8 mouse cellular contexts compared by ENCODE assay signal in the genomic region with DNA sequence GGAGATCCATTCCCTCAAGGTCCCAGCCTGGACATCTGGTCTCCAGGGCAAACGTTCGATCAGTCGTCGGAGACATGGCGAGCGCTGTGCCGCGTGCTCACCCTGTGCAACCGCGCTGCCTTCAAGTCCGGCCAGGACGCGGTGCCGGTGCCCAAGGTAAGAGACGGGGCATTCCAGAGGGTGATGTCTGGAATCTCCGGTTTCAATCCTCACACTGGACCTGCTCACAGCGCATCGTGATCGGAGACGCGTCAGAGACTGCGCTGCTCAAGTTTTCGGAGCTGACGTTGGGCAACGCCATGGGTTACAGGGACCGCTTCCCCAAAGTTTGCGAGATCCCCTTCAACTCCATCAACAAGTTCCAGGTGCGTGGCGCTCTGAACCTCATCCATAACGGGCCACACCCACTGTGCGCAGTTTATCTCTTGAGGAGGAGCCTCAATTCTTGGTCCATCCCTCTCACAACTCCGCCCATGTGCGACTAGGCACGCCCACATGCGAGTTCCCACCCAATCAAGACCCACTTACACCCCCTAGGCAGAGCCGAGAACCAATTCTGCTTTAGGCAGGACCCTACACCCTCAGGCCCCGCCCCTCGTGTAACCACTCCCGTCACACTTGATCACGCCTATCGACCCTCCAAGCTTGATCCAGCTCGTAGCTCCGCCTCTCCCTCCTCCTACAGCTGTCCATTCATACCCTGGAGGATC. TPM values are rescaled to one million over a fixed set of nuclear protein-coding genes. Genes with fewer than 3 reads are reported as not detected.
A peak's percentile ranks its signal among the peaks of the same experiment; 100 is the strongest.
DNase-seq lines count a peak whose midpoint lies in the region; ATAC-seq lines count a peak whose summit lies in the region.

No protein-coding gene starts in this region.

- WGBS in forebrain, embryonic 14.5 days, result 1% methylated on average over 43 of the region's 43 CpGs
- 2% methylated on average over 43 of the region's 43 CpGs for WGBS in hindbrain, embryonic 10.5 days
- 2% methylated on average over 43 of the region's 43 CpGs for WGBS in lung, embryonic 16.5 days

- no peak overlapping the region for H3K27ac ChIP-seq in forebrain, embryonic 14.5 days (ENCODE audit: low read depth, low read length)
- 0 out of 2 replicates have a peak overlapping the region, but pooled peaks have one; percentile 25 for H3K27ac ChIP-seq in hindbrain, embryonic 10.5 days
- H3K27ac ChIP-seq in lung, embryonic 16.5 days (ENCODE audit: low read length), result no peak overlapping the region

- no peaks in the 10 kb centered on the region for H3K9me3 ChIP-seq in forebrain, embryonic 14.5 days (replicated peaks; ENCODE audit: control insufficient read depth, low read length)
- H3K9me3 ChIP-seq in hindbrain, embryonic 10.5 days, result no peaks in the 10 kb centered on the region
- no peaks in the 10 kb centered on the region for H3K9me3 ChIP-seq in lung, embryonic 16.5 days (ENCODE audit: control insufficient read depth, low read length)

- peak overlapping the region; percentile 56 for H3K4me2 ChIP-seq in forebrain, embryonic 14.5 days (ENCODE audit: low read length)
- H3K4me2 ChIP-seq in lung, embryonic 16.5 days (ENCODE audit: low read depth, low read length), result peak overlapping the region; percentile 52

- H3K9ac ChIP-seq in forebrain, embryonic 14.5 days (ENCODE audit: low read length), result peak overlapping the region; percentile 29; the same call in 1 of the 2 replicates
- peak overlapping the region; percentile 22; the same call in 1 of the 2 replicates for H3K9ac ChIP-seq in lung, embryonic 16.5 days (ENCODE audit: low read length)

- peak; percentile 68 for ATAC-seq in CD4-positive, CD25-positive, alpha-beta regulatory T cell, adult 4 months
- peak; percentile 89 for ATAC-seq in forebrain, embryonic 14.5 days
- peak; percentile 93 for ATAC-seq in lung, embryonic 16.5 days (ENCODE audit: low read depth)

- DNase-seq in adrenal gland, postnatal 4 days (ENCODE audit: low spot score in 2 of 2), result peak; percentile 45 to 72
- peak; percentile 89 for DNase-seq in forebrain, embryonic 14.5 days (ENCODE audit: low spot score)
- DNase-seq in hindbrain, embryonic 10.5 days (ENCODE audit: low spot score), result peak; percentile 90
- DNase-seq in layer of hippocampus, adult 9-11 months, result peak; percentile 66
- peak; percentile 44 for DNase-seq in ovary, postnatal 14 days (ENCODE audit: low spot score)
- DNase-seq in thymus, postnatal 10 days (ENCODE audit: low spot score in 2 of 2), result peak; percentile 50 to 67

- peaks cover 11% of the 10 kb centered on the region for H3K27me3 ChIP-seq in forebrain, embryonic 14.5 days (replicated peaks; ENCODE audit: control insufficient read depth, insufficient read depth, low read length)
- peaks cover 41% of the 10 kb centered on the region for H3K27me3 ChIP-seq in hindbrain, embryonic 10.5 days (ENCODE audit: insufficient read depth, poor library complexity, severe bottlenecking)
- H3K27me3 ChIP-seq in lung, embryonic 16.5 days (ENCODE audit: control insufficient read depth, insufficient read depth, low read depth, low read length), result peaks cover 16% of the 10 kb centered on the region

- no peaks in the 10 kb centered on the region for H3K36me3 ChIP-seq in forebrain, embryonic 14.5 days (ENCODE audit: control insufficient read depth, insufficient read depth, low read length)
- H3K36me3 ChIP-seq in hindbrain, embryonic 10.5 days, result no peaks in the 10 kb centered on the region
- H3K36me3 ChIP-seq in lung, embryonic 16.5 days (ENCODE audit: control insufficient read depth, insufficient read depth, low read length), result no peaks in the 10 kb centered on the region

- H3K4me3 ChIP-seq in forebrain, embryonic 14.5 days (ENCODE audit: low read depth, low read length), result peak overlapping the region; percentile 22
- peak overlapping the region; percentile 51 for H3K4me3 ChIP-seq in hindbrain, embryonic 10.5 days
- peak overlapping the region; percentile 38 for H3K4me3 ChIP-seq in lung, embryonic 16.5 days (ENCODE audit: low read length)

- H3K4me1 ChIP-seq in forebrain, embryonic 14.5 days (ENCODE audit: control insufficient read depth, insufficient read depth, low read length), result peaks cover 4% of the 10 kb centered on the region
- peaks cover 21% of the 10 kb centered on the region for H3K4me1 ChIP-seq in hindbrain, embryonic 10.5 days (replicated peaks)
- peaks cover 2% of the 10 kb centered on the region; the same call in 1 of the 2 replicates for H3K4me1 ChIP-seq in lung, embryonic 16.5 days (replicated peaks; ENCODE audit: control insufficient read depth, insufficient read depth, low read length)

RNA-seq across cellular contexts. Expression of a gene that starts 5.2 kb away (rescaled TPM):
- polyA plus RNA-seq in CD4-positive, CD25-positive, alpha-beta regulatory T cell, adult 4 months (2017; shearing (Covaris generic)), result not detected
- 1 to 10 TPM; 2.8 to 3.6 TPM for total RNA-seq in adrenal gland, postnatal 4 days (2021)
- polyA plus RNA-seq in forebrain, embryonic 14.5 days (2014; fragmentation: Nextera tagmentation; extraction: Ambion mirVana), result 0.84 and 1.2 TPM in 2 replicates
- polyA plus RNA-seq in hindbrain, embryonic 10.5 days (2016; fragmentation: Nextera tagmentation; extraction: Ambion mirVana), result 0.91 and 1.6 TPM in 2 replicates
- 0.10 and 0.26 TPM in 2 replicates for polyA plus RNA-seq in lung, embryonic 16.5 days (2015; fragmentation: Nextera tagmentation; extraction: Ambion mirVana)

RNA-seq across cellular contexts. Expression of a gene that starts 12.2 kb away (rescaled TPM):
- 10 to 100 TPM; 60.5 to 65.0 TPM for polyA plus RNA-seq in CD4-positive, CD25-positive, alpha-beta regulatory T cell, adult 4 months (2017; shearing (Covaris generic))
- 100 to 1,000 TPM; 170 to 181 TPM for total RNA-seq in adrenal gland, postnatal 4 days (2021)
- polyA plus RNA-seq in forebrain, embryonic 14.5 days (2014; fragmentation: Nextera tagmentation; extraction: Ambion mirVana), result 228 and 286 TPM in 2 replicates
- polyA plus RNA-seq in hindbrain, embryonic 10.5 days (2016; fragmentation: Nextera tagmentation; extraction: Ambion mirVana), result 163 and 170 TPM in 2 replicates
- 148 and 160 TPM in 2 replicates for polyA plus RNA-seq in lung, embryonic 16.5 days (2015; fragmentation: Nextera tagmentation; extraction: Ambion mirVana)

RNA-seq across cellular contexts. Expression of a gene that starts 18.4 kb away (rescaled TPM):
- not detected for polyA plus RNA-seq in CD4-positive, CD25-positive, alpha-beta regulatory T cell, adult 4 months (2017; shearing (Covaris generic))
- 1 to 10 TPM; 3.8 to 5.2 TPM for total RNA-seq in adrenal gland, postnatal 4 days (2021)
- not detected in 2 replicates for polyA plus RNA-seq in forebrain, embryonic 14.5 days (2014; fragmentation: Nextera tagmentation; extraction: Ambion mirVana)
- not detected in 2 replicates for polyA plus RNA-seq in hindbrain, embryonic 10.5 days (2016; fragmentation: Nextera tagmentation; extraction: Ambion mirVana)
- 0.75 and 1.4 TPM in 2 replicates for polyA plus RNA-seq in lung, embryonic 16.5 days (2015; fragmentation: Nextera tagmentation; extraction: Ambion mirVana)

RNA-seq across cellular contexts. Expression of a gene that starts 26.3 kb away (rescaled TPM):
- polyA plus RNA-seq in CD4-positive, CD25-positive, alpha-beta regulatory T cell, adult 4 months (2017; shearing (Covaris generic)), result not detected
- not detected for total RNA-seq in adrenal gland, postnatal 4 days (2021)
- 0.57 and 0.59 TPM in 2 replicates for polyA plus RNA-seq in forebrain, embryonic 14.5 days (2014; fragmentation: Nextera tagmentation; extraction: Ambion mirVana)
- 0.26 and 0.69 TPM in 2 replicates for polyA plus RNA-seq in hindbrain, embryonic 10.5 days (2016; fragmentation: Nextera tagmentation; extraction: Ambion mirVana)
- 0.45 and 0.58 TPM in 2 replicates for polyA plus RNA-seq in lung, embryonic 16.5 days (2015; fragmentation: Nextera tagmentation; extraction: Ambion mirVana)

RNA-seq across cellular contexts. Expression of a gene that starts 34.1 kb away (rescaled TPM):
- 1 to 10 TPM; 2.4 to 3.6 TPM for polyA plus RNA-seq in CD4-positive, CD25-positive, alpha-beta regulatory T cell, adult 4 months (2017; shearing (Covaris generic))
- total RNA-seq in adrenal gland, postnatal 4 days (2021), result 10 to 100 TPM; 32.1 to 36.8 TPM
- 1.3 and 2.0 TPM in 2 replicates for polyA plus RNA-seq in forebrain, embryonic 14.5 days (2014; fragmentation: Nextera tagmentation; extraction: Ambion mirVana)
- polyA plus RNA-seq in hindbrain, embryonic 10.5 days (2016; fragmentation: Nextera tagmentation; extraction: Ambion mirVana), result 0.72 and 0.93 TPM in 2 replicates
- 1.5 and 2.6 TPM in 2 replicates for polyA plus RNA-seq in lung, embryonic 16.5 days (2015; fragmentation: Nextera tagmentation; extraction: Ambion mirVana)
